8 mouse cellular contexts compared by ENCODE assay signal in the genomic region with DNA sequence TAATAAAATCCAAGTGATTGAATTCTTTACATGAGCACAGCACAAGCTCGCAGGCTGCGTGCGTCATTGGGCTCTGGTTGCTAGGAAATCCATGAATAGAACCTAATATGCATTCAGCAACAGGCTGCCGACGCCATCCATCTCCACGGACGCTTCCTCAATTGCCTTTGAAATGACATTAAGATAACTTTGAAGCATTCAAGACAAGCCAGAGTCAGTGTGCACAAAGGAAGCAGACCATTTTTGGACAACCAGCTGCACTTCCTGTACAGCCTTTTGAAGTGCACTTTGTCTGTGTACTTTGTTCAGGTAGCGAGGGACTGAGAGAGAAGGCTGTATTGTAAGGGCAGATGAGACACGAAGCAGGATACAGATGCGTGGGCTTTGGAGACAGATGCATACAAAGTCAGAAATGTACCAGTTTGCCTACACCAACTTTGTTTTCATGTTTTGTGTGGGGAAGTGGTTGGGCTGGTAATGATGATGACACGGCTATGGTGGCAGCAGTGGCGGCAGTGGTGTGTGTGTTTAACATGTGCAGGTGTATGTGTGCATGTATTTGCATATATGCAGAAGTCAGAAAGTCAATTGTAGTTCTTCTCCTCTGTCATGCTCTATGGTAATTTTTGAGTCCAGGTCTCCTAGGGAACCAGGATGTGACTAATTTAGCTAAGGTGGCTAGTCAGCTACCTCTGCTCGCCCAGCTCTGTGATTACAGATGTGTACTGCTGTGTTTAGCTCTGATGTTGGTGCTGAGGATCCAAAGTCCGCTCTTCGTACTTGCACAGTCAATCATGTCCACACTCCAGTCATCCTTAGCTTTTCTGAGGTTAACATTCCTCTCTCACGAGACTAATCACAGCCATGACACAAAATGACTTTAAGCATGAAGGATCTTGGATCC.
DNase-seq lines count a peak whose midpoint lies in the region.

No protein-coding gene starts in this region.

- peak; percentile 27 for DNase-seq in adrenal gland, postnatal 10 days
- DNase-seq in adrenal gland, adult 8-10 months, result no peak
- peak; percentile 73 for DNase-seq in embryo, embryonic 10 days (ENCODE audit: low spot score)
- peak; percentile 44 to 67 for DNase-seq in layer of hippocampus, adult 18-20 months (ENCODE audit: low spot score in 2 of 2)
- peak; percentile 13 for DNase-seq in naive thymus-derived CD4-positive, alpha-beta T cell, adult 2 months (ENCODE audit: low read depth)
- DNase-seq in urinary bladder, postnatal 36 days (ENCODE audit: low spot score in 2 of 2), result no peak
- DNase-seq in retina, postnatal 1 day, result no peak
- no peak for DNase-seq in gastrocnemius, adult 18-20 months (ENCODE audit: low spot score)

Comparison
In these comparisons a context has a peak if more than half of its experiments do, and no peak if none do; other contexts are left out.
1. DNase-seq: peak in adrenal gland, postnatal 10 days (single experiment), embryo, embryonic 10 days (single experiment), layer of hippocampus, adult 18-20 months (2 of 2) and naive thymus-derived CD4-positive, alpha-beta T cell, adult 2 months (single experiment); none in adrenal gland, adult 8-10 months (single experiment), urinary bladder, postnatal 36 days (0 of 2), retina, postnatal 1 day (single experiment) and gastrocnemius, adult 18-20 months (single experiment).